Mouse (Mus musculus) spleen, postnatal 14 days (tissue): ENCODE data around the gene Cbx5.

Experiments
- DNase-seq, 2 experiments: peaks; one replicate each; pipeline ENCODE4 v3.0.0; 2021 to 2022; ENCODE audit warnings: low spot score in 2 of 2

Gene Cbx5

DNA sequence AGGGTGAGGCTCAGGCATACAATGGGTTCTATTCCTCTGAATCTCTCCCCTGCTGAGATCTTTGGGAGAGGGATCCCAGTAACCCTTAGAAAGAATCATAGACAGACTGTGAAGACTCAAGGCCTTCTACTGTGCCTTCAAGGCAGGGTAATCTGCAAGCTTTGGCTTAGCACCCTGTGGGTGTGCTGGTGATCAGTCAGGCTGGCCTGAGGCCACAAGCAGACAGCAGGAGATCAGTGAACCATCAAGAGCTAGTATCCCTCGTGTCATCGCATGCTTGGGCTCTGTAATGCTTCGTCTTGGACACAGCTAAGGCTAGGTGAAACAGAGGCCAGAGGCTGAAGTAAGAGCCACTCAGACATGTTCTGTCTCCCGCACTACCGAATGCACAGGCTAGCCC is 66.4 kb downstream of the Cbx5 start:
- DNase-seq: no peak

DNA sequence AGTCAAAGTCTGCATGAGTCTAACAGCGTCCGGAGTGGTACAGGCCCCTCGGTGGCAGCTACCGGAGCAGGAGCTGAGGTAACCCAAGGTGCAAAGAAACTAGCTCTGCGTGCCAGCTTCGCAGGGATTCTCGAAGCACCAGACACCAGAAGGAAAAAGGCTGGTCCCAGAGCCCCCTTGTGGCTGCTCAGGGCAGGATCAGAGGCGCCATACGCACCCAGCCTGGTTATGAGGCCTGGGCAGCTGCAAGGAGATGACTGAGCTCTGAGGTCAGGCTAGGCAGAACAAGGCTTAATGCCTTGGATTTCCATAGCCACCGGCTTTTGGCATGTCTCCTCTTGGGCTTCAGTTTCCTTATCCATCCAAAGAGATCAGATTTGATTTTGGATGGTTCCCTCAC is 67.1 kb downstream of the Cbx5 start:
- peak in 1 of 2 experiments; percentile 38 for DNase-seq

DNA sequence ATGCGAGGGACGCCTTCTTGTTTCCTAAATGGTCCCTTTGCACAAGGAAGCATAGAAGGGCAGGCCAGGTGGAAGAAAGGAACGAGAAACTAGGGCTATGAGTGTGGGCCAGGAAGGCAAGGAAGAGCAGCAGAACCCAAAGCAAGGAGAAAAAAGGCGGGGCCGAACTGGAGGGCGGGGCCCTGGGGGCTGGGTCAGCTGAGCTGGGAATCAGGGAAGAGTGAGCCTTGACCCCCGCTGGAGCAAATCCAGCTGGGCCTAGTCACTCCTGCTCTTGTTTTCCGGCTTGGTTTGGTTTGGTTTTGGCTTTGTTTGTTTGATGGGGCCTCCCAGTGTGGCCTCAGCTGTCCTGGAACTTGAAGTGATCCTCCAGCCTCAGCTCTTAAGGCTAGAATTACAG is 68.3 kb downstream of the Cbx5 start:
- DNase-seq: no peak

DNA sequence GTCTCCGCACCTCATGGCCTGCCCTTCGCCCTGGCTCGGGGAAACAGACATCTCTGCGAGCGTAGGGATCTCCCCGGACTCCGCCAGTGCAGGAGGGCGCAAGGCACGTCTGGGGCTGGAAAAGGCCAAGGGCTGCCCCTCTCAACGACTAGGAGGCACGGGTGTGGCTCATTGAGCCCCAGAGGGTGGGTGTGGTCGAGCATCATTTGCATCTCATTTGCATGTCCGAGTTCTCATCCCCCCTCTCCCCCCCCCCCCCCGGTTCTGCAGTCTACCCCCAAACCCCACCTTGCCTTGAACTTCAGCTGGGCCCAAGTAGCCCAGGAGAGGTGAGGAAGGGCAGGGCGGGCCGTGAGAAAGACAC is 69.3 kb downstream of the Cbx5 start:
- DNase-seq: no peak

DNA sequence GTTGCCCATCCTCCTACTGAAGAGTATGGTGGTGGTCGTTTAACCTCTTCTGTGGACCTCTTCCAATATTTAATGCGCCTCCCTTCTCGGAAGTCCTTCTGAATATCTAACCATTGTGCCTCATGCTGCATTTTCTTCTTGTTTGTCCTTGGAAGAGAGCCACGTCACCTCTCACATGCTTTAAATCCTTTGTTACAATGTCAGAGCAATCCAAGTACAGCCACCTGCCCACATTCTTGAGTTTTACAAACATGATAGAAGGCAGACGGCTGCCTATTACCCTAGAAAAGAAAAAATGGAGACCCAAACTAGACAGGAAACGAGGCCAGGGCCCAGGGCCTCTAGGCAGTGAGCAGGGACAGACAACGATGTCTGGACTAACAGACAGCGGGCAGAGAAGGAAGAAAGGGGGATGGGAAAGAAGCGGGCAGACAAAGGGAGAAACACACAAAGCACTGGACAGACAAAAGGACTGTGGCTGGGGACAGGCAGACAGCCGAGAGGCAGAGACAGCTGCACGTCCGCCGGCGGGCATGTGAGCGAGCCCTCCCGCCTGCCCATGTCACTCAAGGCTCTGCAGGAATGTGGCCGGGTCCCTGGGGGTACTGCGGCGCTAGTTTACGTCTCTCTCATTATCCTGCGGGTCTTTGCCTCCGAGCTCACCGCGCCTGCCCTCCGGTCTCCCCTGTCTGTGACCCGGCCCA is 69.9 kb downstream of the Cbx5 start:
- DNase-seq: no peak

DNA sequence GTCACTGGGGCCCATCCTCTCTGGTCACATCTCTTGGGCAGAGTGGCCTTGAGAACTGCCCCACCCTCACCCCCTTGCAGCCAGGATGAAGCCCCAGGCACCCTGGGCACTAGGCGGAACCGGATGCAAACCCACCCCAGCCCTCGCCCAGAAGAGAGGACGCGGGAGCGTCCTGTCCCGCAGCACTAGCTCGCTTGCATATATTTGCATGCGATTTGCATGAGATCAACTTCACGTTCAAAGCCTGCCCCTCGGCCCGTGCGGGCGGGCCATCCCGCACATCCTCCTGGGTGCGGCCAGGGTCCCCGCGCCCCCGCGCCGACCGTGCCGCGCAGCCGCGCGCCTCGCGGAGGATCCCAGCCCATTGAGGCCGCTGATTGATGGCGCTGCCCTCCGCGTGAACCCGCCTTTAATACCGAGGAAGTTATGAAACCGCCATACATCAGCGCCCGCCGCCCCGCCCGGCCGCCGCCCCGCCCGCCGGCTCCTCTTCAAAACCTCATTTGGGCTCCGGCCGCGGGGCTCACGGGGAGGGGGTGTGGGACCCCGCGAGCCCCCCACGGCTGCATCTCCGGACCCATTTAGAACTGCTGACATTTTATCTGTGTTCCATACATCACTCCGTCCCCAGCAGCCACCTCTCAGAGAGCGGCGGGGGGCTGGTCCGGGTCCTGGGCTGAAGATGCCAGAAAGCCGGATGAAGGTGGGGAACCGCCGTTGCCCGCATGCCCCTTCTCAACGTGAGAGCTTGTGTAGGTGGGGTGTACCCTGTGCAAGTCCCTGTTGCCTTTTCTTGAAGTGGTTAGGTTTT is 70.6 kb downstream of the Cbx5 start:
- peak; percentile 15 to 30 for DNase-seq

DNA sequence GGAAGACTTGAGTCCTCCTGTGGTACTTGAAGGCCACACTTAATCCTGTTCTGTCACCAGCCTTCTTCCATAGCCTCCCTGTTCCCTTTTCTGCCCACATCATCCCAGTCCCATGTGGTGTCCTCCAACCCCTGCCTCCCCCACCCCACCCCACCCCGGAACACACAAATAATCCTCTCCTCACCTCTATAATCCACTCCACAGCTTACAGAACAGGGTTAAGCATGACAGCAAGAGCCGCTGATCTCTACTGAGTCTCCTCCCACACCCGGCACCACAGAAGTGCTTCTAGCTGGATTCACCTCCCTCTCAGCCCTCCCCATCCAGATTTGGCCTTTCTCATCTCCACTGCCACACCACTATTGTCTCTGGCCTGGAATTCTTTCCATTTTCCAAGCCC is 71.8 kb downstream of the Cbx5 start:
- DNase-seq: no peak

DNA sequence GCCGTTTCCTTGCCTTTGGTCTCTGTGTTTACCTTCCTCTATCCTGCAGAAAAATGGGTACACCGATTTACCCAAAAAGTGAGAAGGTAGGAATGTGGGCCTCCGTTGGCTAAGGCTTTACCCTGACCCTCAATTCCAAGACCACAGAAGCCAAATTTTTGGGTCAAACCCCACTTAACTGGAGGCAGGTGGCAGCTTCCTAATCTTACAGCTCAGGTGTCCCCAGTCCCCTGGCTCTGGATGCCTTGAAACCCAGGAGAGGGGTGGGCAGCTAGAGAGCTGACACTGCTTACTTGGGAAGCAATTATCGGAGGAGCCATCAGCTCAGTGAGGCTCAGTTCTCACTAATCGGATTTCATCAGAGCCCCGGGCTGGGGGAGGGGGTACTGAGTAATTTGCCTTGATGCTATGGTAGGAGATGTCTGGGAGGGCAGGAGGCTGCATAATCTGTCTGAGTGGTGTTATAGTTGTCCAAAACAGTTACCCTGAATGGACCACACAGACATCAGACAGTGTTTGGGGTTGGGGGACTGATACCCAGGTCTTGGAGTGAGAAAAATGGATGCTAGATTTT is 72.5 kb downstream of the Cbx5 start, which contains the start of gene Smug1:
Smug1 (minus strand) TSS at position 51 of the 574 bp plus-strand sequence.
- no peak for DNase-seq

DNA sequence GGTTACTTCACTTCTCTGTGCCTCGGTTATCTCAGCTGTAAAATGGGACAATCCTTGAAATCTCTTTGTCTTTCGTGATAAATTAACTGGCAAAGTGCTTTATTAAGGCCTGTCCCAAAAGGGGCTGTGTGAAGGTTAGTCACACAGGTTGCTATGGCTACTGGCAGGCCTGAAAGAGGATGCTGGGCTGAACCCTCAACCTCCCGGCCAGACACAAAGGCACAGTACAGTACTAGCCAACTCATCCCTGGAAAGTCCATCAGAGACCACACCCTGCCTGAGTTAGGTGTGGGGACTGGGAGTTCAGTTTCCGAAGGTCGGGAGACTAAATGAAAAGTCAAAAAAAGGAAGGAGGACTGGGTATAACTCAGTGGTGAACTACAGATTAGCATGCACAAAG is 73.7 kb downstream of the Cbx5 start:
- no peak for DNase-seq

DNA sequence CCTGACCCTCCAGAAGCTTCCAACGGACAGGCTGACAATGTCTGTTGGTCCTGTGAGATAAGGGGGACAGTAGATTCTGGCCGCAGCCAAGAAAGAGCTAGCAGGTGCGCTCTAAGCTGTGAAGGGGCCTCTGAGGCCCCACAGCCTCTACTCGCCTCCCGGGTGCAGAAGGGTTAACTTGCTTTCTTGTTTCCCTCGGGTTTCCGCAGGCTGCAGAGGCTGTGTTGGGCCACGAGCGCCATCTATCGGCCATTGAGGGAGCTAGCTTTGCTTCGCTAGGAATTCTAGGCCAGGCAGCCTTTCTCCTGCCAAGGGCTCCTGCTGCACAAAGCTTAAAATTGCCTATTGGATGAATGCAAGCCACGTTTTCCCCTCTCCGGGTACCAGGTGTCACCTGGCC is 74.2 kb downstream of the Cbx5 start:
- peak; percentile 65 to 79 for DNase-seq

DNA sequence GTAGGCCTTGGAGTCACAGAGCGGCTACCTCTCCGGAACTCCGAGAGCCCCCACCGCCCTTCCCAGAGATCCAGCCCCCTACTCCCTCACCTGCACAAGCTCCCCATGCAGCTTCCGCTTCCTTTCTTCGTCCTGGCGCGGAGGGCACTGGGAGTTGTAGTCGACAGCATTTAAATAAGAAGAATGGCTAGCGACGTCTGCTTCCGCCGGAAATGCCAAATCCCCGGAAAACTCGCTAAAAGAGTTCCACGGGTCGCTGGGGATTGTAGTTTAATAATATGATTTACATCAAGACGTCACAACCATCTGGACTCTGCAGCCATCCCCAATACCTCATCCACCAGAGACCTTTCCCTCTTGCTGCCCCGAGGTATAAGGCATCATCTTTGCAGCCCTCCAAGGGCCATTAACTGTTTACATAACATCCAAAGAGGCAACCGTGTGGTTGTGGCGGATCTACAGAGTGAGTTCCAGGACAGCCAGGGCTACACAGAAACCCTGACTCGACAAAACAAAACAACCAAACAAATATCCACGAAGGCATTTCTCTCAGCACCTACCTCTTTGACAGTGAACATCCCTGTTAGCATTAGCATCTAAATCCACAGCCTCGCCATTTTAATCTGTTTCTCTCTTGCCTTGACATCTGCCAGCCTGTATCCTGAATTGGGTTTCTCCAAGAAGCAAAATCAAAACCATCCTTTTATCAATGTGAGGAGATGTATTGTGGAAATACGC is 76.3 kb downstream of the Cbx5 start:
- DNase-seq: peak; percentile 58 to 72

DNA sequence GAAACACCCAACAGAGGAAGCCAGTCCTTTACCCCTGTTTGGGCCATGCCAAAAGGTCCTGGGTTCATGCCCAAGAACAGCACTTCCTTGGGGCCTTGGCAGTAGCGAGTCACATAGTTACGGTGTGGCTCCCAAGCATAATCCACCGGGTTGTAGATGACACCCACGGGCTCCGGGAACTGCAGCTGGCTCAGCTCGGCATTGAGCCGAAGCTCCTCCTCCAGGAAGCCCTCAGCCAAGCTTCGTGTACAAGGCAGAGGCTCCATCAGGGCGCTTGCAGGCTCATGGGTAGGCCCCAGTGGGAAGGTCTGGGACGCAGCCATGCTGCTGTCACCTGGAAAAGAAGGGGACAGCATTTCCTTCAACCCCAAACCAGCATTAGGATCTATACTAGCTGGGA is 82.0 kb downstream of the Cbx5 start:
- DNase-seq: no peak

DNA sequence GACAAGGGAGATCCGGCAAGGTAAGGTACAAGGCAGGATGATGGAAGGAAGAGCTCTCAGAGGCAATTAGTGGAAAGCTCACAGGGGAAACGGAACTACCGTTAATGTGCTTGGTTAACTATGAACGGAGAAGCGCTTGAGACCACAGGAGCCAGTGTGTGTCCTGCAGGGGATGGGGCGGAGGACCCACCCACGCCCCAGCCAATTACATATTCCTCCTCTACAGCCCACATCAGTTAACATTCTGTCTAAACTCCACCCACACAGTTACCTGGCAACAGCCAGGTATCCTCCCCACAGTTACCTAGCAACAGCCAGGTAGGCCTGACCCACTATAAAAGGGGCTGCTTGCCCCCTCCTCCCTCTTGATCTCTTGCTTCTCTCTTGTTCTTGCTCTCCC is 82.7 kb downstream of the Cbx5 start:
- DNase-seq: no peak

DNA sequence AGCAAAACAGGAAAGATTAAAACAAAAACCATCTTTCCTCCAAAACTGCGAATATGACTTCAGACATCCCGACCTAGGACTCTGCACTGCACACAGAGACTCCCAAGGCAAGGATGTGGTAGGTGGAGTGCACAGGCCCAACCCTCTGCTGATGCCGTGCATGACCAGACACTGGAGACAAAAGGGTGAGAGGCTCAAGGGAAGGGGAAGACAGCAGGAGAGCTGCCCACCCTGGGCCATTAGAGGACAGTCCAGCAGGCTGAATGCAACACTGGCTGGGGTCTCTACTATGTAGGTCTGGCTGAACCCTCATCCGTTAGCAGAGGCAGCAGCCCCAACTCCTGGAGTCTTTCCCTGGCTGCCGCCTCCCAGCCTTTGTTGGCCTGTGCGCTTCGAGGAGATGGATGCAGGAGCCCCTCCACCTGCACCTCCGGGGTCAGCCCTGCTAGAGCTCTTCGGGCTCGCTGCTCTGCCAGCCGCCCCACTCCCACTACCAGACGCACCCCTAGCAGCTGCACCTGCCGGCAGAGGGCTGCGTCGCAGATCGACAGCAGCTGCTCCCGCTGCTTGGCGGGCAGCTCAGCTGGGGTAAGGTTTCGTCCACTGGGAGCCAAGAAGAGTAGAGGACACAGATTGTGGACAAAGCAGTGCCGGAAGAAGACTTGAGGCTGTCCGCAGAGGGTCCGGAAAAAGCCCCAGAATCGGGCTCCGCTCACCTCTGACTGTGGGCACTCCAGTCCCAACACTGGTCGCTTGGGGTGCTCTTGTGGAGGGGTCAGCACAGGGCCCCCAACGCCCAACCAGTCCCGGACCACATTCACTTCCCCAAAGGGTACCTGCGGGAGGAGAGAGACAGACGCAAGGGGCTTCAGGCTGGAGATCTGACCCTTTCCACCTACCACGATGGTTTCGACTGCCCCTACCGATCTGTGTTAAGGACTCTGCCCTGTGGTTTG is 84.0 kb downstream of the Cbx5 start:
- no peak for DNase-seq

DNA sequence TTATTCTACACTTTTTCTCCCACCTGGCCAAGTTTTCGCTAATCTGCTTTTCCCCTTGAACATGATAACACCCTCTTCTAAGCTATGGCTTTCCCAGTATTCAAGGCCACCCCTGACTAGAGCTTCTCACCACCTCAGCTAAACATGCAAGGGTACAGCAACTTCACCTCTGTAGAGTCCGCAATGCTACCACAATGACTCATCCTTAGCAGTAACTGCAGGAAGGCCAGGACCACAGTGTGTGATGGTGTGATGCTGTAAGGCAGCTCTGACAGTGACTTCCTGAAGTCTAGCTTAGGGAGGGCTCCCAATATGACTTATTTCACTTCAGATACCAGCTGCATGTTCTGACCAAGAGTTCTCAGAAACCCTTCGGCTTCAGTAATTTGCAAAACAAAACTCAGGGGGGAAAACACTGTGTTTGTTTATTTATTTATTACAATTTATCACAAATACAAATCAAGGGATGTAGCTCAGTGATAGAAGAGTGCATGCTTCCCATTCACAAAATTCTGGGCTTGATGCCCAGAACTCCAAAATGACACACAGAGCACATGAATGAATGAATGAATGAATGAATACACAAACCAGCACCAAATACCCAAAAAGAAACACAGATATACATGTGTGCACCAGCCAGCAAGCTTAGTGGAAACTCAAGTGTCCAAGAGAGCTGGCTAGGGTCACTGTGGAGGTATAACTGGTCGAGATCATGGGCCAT is 86.6 kb downstream of the Cbx5 start:
- DNase-seq: no peak

DNA sequence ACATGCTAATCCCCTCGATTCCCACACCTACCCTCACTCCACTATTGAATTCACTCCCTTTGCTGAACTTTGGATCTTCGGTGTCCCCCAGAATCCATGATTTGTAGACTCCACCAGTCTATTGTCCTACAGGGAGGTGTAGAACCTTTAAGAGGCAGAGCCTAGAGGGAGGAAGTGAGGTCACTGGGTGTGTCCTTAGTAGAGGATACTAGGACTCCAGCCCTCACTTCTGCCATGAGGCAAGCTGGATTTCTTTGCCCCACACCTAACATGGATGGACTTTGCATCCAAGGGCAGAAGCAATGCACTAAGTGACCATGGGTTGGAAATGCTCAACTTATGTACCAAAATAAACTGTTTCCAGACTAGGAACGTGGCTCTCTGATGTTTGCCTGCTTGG is 87.2 kb downstream of the Cbx5 start:
- no peak for DNase-seq

DNA sequence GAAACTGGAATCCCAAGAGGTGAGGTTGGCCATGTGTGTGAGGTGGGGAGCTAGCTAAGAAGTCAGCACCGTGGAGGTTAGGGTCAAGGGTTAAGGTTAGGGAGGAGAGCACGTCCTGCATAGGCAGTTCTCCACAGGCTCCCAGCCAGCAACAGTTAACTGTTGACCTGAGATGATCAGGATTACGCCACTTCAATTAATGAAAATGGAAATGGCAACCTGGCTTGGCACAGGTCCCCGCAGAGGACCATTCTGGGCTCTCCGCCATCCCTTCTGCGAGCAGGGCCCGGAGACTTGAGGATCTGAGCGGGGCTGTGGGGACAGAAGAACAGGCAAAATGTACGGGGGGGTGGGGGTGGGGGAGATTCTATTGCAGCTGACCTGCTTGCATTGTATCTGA is 91.8 kb downstream of the Cbx5 start:
- DNase-seq: no peak

DNA sequence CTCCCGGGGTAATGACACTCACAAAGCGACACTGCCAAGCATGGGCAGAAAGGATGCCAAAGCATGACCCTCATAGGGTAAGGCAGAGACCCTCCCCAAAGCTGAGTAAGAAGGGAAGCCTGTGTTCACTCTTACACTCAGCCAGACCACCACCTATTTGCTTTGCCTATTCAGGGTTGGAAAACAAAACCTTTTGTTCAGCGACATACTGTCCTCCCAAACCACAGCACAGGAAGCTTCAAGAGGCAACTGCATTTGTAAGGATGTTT is 92.3 kb downstream of the Cbx5 start:
- no peak for DNase-seq

DNA sequence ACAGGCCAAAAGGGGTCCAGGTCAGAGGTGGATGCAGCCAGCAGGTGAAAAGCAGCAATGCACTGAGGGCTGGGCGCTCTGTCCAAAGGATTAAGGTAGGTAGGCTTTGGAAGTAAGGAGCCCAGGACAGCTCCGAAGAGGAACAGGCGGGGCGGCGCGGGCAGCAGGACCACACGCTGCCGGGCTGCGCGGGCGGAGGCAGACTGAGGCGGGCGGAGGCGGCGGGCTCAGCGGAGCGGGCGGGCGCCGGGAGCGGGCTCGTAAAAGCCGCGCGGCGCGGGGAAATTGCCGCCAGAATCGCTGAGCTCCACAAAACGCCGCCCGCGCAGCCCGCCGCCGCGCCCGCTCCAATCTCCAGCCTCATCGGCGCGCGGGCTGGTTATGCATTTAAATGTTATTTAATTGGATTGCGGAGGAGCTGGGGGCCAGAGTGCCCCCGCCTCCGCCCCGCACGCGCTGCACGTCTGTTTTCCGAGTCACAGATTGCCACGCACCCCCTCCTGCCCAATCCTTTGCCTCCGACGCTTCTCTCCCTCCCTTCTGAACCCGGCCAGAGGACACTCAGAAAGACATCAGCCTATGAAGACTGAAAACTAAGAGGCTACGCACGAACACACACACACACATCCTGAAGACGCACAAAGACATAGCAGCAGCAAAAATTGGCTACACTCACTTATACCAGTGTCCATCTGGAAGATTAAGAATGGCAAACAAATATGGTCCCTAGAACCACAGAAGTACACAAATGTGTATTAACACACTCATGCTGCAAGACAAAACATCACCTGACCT is 92.8 kb downstream of the Cbx5 start:
- no peak for DNase-seq
